Mouse (Mus musculus): ENCODE results near the gene Ddi2.
A peak's percentile ranks its signal among the peaks of the same experiment; 100 is the strongest.

DNA sequence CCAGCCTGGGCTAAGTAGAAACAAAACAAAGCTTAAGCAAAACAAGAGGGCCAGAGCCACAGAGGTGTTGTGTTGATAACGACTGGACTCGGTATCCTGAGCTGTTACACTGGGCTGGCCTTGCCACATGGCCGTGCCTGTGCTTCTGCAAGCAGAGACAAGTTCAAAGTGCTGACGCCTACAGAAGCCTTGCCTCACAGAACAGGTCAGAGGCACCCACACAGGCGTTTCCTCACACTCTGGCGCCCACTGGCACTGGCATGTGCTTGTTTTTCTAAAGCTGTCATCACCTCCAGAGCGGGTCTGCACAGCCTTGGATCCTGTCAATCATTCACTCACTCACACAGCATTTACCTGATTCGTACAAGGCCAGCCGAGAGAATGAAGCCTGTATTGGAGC is 18.6 kb upstream of the Ddi2 start:
- TF ChIP-seq CTCF (IDR thresholded peaks at IDR 0.05; ENCODE audit: low read depth) (no peak), EP300 (IDR thresholded peaks at IDR 0.05; ENCODE audit: low read depth) (peak; percentile 64)

Data from liver, postnatal 0 days (tissue).